Mouse (Mus musculus) sigmoid colon, adult 10 weeks (tissue): Measurements from ENCODE around the gene Chrdl1. TPM values are rescaled to one million over a fixed set of nuclear protein-coding genes. Genes with fewer than 3 reads are reported as not detected.

Experiments
- polyA plus RNA-seq: library from polyadenylated mRNA; stranded (reverse); fragments of 350-450 nt; fragmentation: Illumina TruSeq; extraction: RNeasy Lipid Tissue Mini Kit (QIAGEN cat#74804); gene quantifications from one replicate; pipeline ENCODE4 v1.2.3, GENCODE M21; 2014; ENCODE audit warnings: low read depth, low replicate concordance

Gene Chrdl1
- polyA plus RNA-seq = 49.6 TPM

DNA sequence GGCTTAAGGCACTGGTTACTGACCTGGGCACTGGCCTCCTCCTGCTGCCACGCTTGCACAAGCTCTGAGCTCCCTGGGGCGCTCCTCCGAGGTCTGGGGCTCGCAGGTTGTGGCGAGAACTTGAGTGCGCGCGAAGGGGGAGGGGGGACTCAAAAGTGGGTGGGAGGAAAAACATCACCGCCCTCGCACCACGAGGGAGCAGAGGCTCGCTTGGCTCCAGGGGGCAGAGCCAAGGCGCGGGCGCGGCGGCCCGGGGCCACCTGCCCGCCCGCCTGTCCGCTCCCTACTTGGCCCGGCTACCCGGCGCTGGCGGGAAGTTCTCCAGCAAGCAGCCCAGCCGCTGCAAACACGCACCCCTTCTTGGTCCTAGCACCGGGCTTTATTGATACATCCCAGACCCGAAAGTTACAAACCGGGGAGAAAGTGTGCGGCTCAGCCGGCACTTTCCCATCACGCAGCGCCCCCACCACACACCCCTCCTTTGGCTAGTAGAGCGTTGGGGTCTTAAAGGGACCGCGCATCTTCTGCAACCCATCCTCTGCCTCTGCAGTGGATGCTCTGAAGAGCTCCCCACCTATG lies at the start of gene Chrdl1:
Gene Chrdl1 (minus strand): TSS at position 472 of the 579 bp plus-strand sequence.

Other genes with a start within 250 kb of the Chrdl1 start
- 2.4 TPM for gene Pak3, start 124.3 kb upstream of the Chrdl1 start, polyA plus RNA-seq